Mouse (Mus musculus) testis, adult 2 months (tissue): ENCODE measurements around the gene Cox6a2.

Experiments used
- CTCF ChIP-seq: fragments of 200-500 bp; IDR thresholded peaks from 2 replicates; pipeline ENCODE4 v1.5.1; 2012; ENCODE audit warnings: low read depth, mild to moderate bottlenecking, inconsistent platforms, low read length, moderate library complexity; ENCODE audit not compliant: control insufficient read depth, insufficient read depth, insufficient replicate concordance
- POLR2A ChIP-seq: fragments of 200-500 bp; IDR thresholded peaks from 2 replicates; pipeline ENCODE4 v1.6.1; 2012; ENCODE audit warnings: low read depth, mild to moderate bottlenecking, inconsistent platforms, low read length, moderate library complexity; ENCODE audit not compliant: control insufficient read depth

- TF ChIP-seq CTCF (no peak), POLR2A (no peak)
Observed at GRCm38 (mm10) chr7:128249998-128250397, 43.8 kb upstream of the Cox6a2 start.
